Mouse (Mus musculus) testis, postnatal 10 days (tissue): ENCODE data around the gene Tmem200b.

ENCODE experiments used
- DNase-seq: peaks from one replicate; pipeline ENCODE4 v3.0.0; 2021; ENCODE audit warnings: low spot score

The Tmem200b gene

GRCm38 (mm10) chr4:131950657-131951056 lies 29.1 kb downstream of the Tmem200b start:
- DNase-seq: no peak

- no peak for DNase-seq
These were observed 35.6 kb downstream of the Tmem200b start for GRCm38 (mm10) chr4:131957161-131957560.

GRCm38 (mm10) chr4:131968873-131969272 lies 47.3 kb downstream of the Tmem200b start:
- peak; percentile 54 for DNase-seq

- DNase-seq: no peak
These were observed 48.8 kb downstream of the Tmem200b start for GRCm38 (mm10) chr4:131970244-131970853.
